Mouse (Mus musculus): ENCODE measurements around the gene Grid2. TPM values are rescaled to one million over a fixed set of nuclear protein-coding genes. Genes with fewer than 3 reads are reported as not detected.
A peak's percentile ranks its signal among the peaks of the same experiment; 100 is the strongest.

Grid2 gene
- polyA plus RNA-seq, 1 experiment from 2014 or later, result 2.4 TPM

DNA sequence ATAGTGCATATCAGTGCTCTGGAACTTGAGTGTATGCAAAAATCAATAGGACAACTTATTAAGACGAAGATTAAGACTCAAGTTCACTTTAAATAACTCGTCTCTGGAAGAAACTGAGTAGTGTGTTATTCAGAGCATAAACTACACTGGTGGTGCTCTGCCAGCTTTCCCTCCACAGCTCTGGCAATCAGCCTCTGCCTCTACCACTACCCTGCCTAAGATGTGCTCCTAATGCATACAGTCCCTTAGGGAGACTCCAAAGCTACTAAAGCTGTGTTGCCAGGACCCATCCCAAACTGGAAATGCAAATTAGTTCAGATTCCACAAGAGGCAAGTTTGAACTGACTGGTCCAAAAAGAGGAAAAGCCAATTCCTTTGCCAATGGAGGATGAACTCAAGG lies 1224.9 kb downstream of the Grid2 start:
- Histone ChIP-seq H3K36me3 (ENCODE audit: control insufficient read depth, insufficient read depth, low read length) (no peaks in the 10 kb centered on the region), H3K27ac (replicated peaks; ENCODE audit: low read depth, low read length) (no peak overlapping the region), H3K9me3 (ENCODE audit: control insufficient read depth, low read length) (no peaks in the 10 kb centered on the region), H3K9ac (ENCODE audit: low read depth, low read length) (no peak overlapping the region), H3K4me3 (ENCODE audit: low read depth, low read length) (no peak overlapping the region), H3K4me2 (ENCODE audit: low read depth, low read length) (no peak overlapping the region), H3K27me3 (replicated peaks; ENCODE audit: control insufficient read depth, insufficient read depth, low read length) (no peaks in the 10 kb centered on the region), H3K4me1 (ENCODE audit: control insufficient read depth, insufficient read depth, low read length) (no peaks in the 10 kb centered on the region)
- WGBS, result 66% methylated on average over 2 of the region's 2 CpGs
- DNase-seq (ENCODE audit: low spot score), result no peak
- no peak for ATAC-seq (ENCODE audit: low read depth)

- Histone ChIP-seq H3K27me3 (replicated peaks; ENCODE audit: control insufficient read depth, insufficient read depth, low read length) (no peaks in the 10 kb centered on the region), H3K4me3 (ENCODE audit: low read depth, low read length) (no peak overlapping the region), H3K9me3 (ENCODE audit: control insufficient read depth, low read length) (no peaks in the 10 kb centered on the region), H3K9ac (ENCODE audit: low read depth, low read length) (no peak overlapping the region), H3K4me2 (ENCODE audit: low read depth, low read length) (no peak overlapping the region), H3K36me3 (ENCODE audit: control insufficient read depth, insufficient read depth, low read length) (no peaks in the 10 kb centered on the region), H3K4me1 (ENCODE audit: control insufficient read depth, insufficient read depth, low read length) (no peaks in the 10 kb centered on the region), H3K27ac (replicated peaks; ENCODE audit: low read depth, low read length) (no peak overlapping the region)
- no peak for ATAC-seq (ENCODE audit: low read depth)
- no peak for DNase-seq (ENCODE audit: low spot score)
- WGBS, result 67% methylated on average over 4 of the region's 4 CpGs
Observed at GRCm38 (mm10) chr6:64490313-64491067, 1234.8 kb downstream of the Grid2 start.

- H3K4me2 ChIP-seq (ENCODE audit: low read depth, low read length), result no peak overlapping the region
- WGBS, result 25% methylated on average over 1 of the region's 1 CpGs
- no peak overlapping the region; the same call in 1 of the 2 replicates for H3K27ac ChIP-seq (replicated peaks; ENCODE audit: low read depth, low read length)
- no peak overlapping the region for H3K4me3 ChIP-seq (ENCODE audit: low read depth, low read length)
- no peaks in the 10 kb centered on the region for H3K36me3 ChIP-seq (ENCODE audit: control insufficient read depth, insufficient read depth, low read length)
- ATAC-seq (ENCODE audit: low read depth) (peak; percentile 57; the same call in 1 of the 2 replicates), DNase-seq (ENCODE audit: low spot score) (peak; percentile 54)
- H3K4me1 ChIP-seq (ENCODE audit: control insufficient read depth, insufficient read depth, low read length), result no peaks in the 10 kb centered on the region
- no peaks in the 10 kb centered on the region for H3K27me3 ChIP-seq (replicated peaks; ENCODE audit: control insufficient read depth, insufficient read depth, low read length)
- no peak overlapping the region for H3K9ac ChIP-seq (ENCODE audit: low read depth, low read length)
- H3K9me3 ChIP-seq (ENCODE audit: control insufficient read depth, low read length), result no peaks in the 10 kb centered on the region
Observed at GRCm38 (mm10) chr6:64504394-64504793, 1248.7 kb downstream of the Grid2 start.

DNA sequence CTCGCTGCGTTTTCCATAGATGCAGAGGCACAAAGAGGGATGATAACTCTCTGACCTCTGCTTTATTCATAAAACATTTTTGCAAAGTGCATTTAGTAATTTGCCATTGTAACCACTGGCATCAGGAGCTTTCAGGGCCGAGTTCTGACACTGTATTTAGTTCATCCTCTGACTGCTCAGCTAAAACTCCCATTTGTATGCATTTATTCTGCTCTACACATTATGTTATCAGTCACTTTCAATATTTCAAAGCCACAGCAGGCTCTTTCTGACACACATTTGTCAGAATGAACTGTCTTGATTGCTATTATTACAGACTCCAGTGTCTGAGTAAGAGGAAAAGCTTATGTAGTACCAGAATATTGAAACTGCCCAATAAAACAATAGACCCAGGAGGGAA lies 1286.5 kb downstream of the Grid2 start:
- Histone ChIP-seq H3K4me1 (ENCODE audit: control insufficient read depth, insufficient read depth, low read length) (no peaks in the 10 kb centered on the region), H3K36me3 (ENCODE audit: control insufficient read depth, insufficient read depth, low read length) (no peaks in the 10 kb centered on the region), H3K9me3 (ENCODE audit: control insufficient read depth, low read length) (no peaks in the 10 kb centered on the region), H3K4me2 (ENCODE audit: low read depth, low read length) (no peak overlapping the region), H3K27me3 (replicated peaks; ENCODE audit: control insufficient read depth, insufficient read depth, low read length) (no peaks in the 10 kb centered on the region), H3K27ac (replicated peaks; ENCODE audit: low read depth, low read length) (no peak overlapping the region), H3K9ac (ENCODE audit: low read depth, low read length) (no peak overlapping the region), H3K4me3 (ENCODE audit: low read depth, low read length) (no peak overlapping the region)
- DNase-seq (ENCODE audit: low spot score) (no peak), ATAC-seq (ENCODE audit: low read depth) (no peak)
- 79% methylated on average over 3 of the region's 3 CpGs for WGBS

DNA sequence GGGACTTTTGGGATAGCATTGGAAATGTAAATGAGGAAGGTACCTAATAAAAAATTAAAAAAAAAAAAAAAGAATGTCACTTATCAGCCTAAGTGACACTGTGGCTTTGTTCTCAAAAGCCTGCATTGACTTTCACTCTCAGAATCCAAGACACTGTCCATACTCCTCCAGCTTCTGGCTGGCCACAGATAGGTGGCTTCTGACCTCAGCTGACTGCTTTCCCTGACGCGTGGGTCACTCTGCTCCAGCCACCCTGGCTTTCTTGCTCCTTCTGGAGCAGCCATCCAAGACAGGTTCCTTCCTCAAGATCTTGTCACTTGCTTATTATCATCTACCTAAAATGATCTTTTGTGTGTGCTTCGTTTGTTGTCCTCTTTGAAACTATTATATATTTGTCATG lies 1298.0 kb downstream of the Grid2 start:
- Histone ChIP-seq H3K4me3 (ENCODE audit: low read depth, low read length) (no peak overlapping the region), H3K27ac (replicated peaks; ENCODE audit: low read depth, low read length) (no peak overlapping the region), H3K27me3 (replicated peaks; ENCODE audit: control insufficient read depth, insufficient read depth, low read length) (no peaks in the 10 kb centered on the region), H3K4me1 (ENCODE audit: control insufficient read depth, insufficient read depth, low read length) (no peaks in the 10 kb centered on the region), H3K9ac (ENCODE audit: low read depth, low read length) (no peak overlapping the region), H3K9me3 (ENCODE audit: control insufficient read depth, low read length) (no peaks in the 10 kb centered on the region), H3K4me2 (ENCODE audit: low read depth, low read length) (no peak overlapping the region), H3K36me3 (ENCODE audit: control insufficient read depth, insufficient read depth, low read length) (no peaks in the 10 kb centered on the region)
- ATAC-seq (ENCODE audit: low read depth) (no peak), DNase-seq (ENCODE audit: low spot score) (no peak)
- WGBS, result 79% methylated on average over 3 of the region's 3 CpGs

GRCm38 (mm10) chr6:64555220-64555619 lies 1299.5 kb downstream of the Grid2 start:
- DNase-seq (ENCODE audit: low spot score) (no peak), ATAC-seq (ENCODE audit: low read depth) (no peak)
- no peaks in the 10 kb centered on the region for H3K36me3 ChIP-seq (ENCODE audit: control insufficient read depth, insufficient read depth, low read length)
- H3K4me3 ChIP-seq (ENCODE audit: low read depth, low read length), result no peak overlapping the region
- no peaks in the 10 kb centered on the region for H3K27me3 ChIP-seq (replicated peaks; ENCODE audit: control insufficient read depth, insufficient read depth, low read length)
- H3K9me3 ChIP-seq (ENCODE audit: control insufficient read depth, low read length), result no peaks in the 10 kb centered on the region
- H3K4me2 ChIP-seq (ENCODE audit: low read depth, low read length), result no peak overlapping the region
- H3K4me1 ChIP-seq (ENCODE audit: control insufficient read depth, insufficient read depth, low read length), result no peaks in the 10 kb centered on the region
- WGBS, result 72% methylated on average over 4 of the region's 4 CpGs
- H3K27ac ChIP-seq (replicated peaks; ENCODE audit: low read depth, low read length), result no peak overlapping the region
- H3K9ac ChIP-seq (ENCODE audit: low read depth, low read length), result no peak overlapping the region

DNA sequence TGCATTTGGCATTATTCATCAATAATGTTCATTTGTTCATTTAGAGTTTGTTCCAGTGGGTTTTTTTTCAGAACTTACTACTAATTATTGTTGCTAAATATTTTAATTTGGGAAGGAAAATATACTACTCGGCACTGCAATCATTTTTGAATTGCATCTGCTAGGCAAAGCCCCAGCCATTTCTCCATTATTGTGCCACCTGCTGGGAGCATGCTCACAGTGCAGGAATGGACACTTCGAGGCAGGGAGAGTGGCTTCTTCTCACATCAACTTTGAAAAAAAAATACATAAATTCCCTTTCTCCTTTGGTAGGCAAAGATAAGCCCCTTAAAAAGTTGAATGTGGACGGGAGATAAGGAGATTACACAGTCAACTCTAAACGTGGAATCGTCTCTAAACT lies 1312.9 kb downstream of the Grid2 start:
- H3K4me3 ChIP-seq (ENCODE audit: low read depth, low read length), result no peak overlapping the region
- H3K27me3 ChIP-seq (replicated peaks; ENCODE audit: control insufficient read depth, insufficient read depth, low read length), result no peaks in the 10 kb centered on the region
- H3K36me3 ChIP-seq (ENCODE audit: control insufficient read depth, insufficient read depth, low read length), result no peaks in the 10 kb centered on the region
- DNase-seq (ENCODE audit: low spot score), result no peak
- H3K9me3 ChIP-seq (ENCODE audit: control insufficient read depth, low read length), result no peaks in the 10 kb centered on the region
- H3K27ac ChIP-seq (replicated peaks; ENCODE audit: low read depth, low read length), result no peak overlapping the region
- no peak overlapping the region for H3K4me2 ChIP-seq (ENCODE audit: low read depth, low read length)
- H3K9ac ChIP-seq (ENCODE audit: low read depth, low read length), result no peak overlapping the region
- ATAC-seq (ENCODE audit: low read depth), result no peak
- H3K4me1 ChIP-seq (ENCODE audit: control insufficient read depth, insufficient read depth, low read length), result no peaks in the 10 kb centered on the region
- WGBS, result 75% methylated on average over 5 of the region's 5 CpGs

- no peak overlapping the region for H3K4me3 ChIP-seq (ENCODE audit: low read depth, low read length)
- no peaks in the 10 kb centered on the region for H3K36me3 ChIP-seq (ENCODE audit: control insufficient read depth, insufficient read depth, low read length)
- H3K4me1 ChIP-seq (ENCODE audit: control insufficient read depth, insufficient read depth, low read length), result no peaks in the 10 kb centered on the region
- H3K27me3 ChIP-seq (replicated peaks; ENCODE audit: control insufficient read depth, insufficient read depth, low read length), result no peaks in the 10 kb centered on the region
- 78% methylated on average over 3 of the region's 3 CpGs for WGBS
- no peak overlapping the region for H3K27ac ChIP-seq (replicated peaks; ENCODE audit: low read depth, low read length)
- H3K4me2 ChIP-seq (ENCODE audit: low read depth, low read length), result no peak overlapping the region
- H3K9ac ChIP-seq (ENCODE audit: low read depth, low read length), result no peak overlapping the region
- DNase-seq (ENCODE audit: low spot score), result no peak
- ATAC-seq (ENCODE audit: low read depth), result no peak
- H3K9me3 ChIP-seq (ENCODE audit: control insufficient read depth, low read length), result no peaks in the 10 kb centered on the region
Observed at GRCm38 (mm10) chr6:64581338-64581737, 1325.7 kb downstream of the Grid2 start.

- Histone ChIP-seq H3K4me2 (ENCODE audit: low read depth, low read length) (no peak overlapping the region), H3K9me3 (ENCODE audit: control insufficient read depth, low read length) (no peaks in the 10 kb centered on the region), H3K4me1 (ENCODE audit: control insufficient read depth, insufficient read depth, low read length) (no peaks in the 10 kb centered on the region), H3K27me3 (replicated peaks; ENCODE audit: control insufficient read depth, insufficient read depth, low read length) (no peaks in the 10 kb centered on the region), H3K4me3 (ENCODE audit: low read depth, low read length) (no peak overlapping the region), H3K27ac (replicated peaks; ENCODE audit: low read depth, low read length) (no peak overlapping the region), H3K36me3 (ENCODE audit: control insufficient read depth, insufficient read depth, low read length) (no peaks in the 10 kb centered on the region), H3K9ac (ENCODE audit: low read depth, low read length) (no peak overlapping the region)
- no peak for DNase-seq (ENCODE audit: low spot score)
- WGBS, result 82% methylated on average over 7 of the region's 7 CpGs
- no peak for ATAC-seq (ENCODE audit: low read depth)
Observed at GRCm38 (mm10) chr6:64588487-64589205, 1333.0 kb downstream of the Grid2 start.
